Mouse (Mus musculus) cerebellum, adult 11-12 months (tissue): ENCODE results near the gene Pak1ip1.
"Not testable (repeated sequence)": the region's sequence is repeated elsewhere in the genome, so short reads cannot be mapped to it uniquely, and the experiment has no call there.

ENCODE experiments used
- DNase-seq: peaks from one replicate; pipeline ENCODE4 v3.0.0; 2022

Gene Pak1ip1

GRCm38 (mm10) chr13:41000926-41001639 is at the start of gene Pak1ip1:
TSS of gene Pak1ip1 (plus strand) at chr13:41001023.
- DNase-seq, result peak; percentile 92

GRCm38 (mm10) chr13:40951386-40951976 is 49.3 kb upstream of the Pak1ip1 start:
- no peak for DNase-seq

DNA sequence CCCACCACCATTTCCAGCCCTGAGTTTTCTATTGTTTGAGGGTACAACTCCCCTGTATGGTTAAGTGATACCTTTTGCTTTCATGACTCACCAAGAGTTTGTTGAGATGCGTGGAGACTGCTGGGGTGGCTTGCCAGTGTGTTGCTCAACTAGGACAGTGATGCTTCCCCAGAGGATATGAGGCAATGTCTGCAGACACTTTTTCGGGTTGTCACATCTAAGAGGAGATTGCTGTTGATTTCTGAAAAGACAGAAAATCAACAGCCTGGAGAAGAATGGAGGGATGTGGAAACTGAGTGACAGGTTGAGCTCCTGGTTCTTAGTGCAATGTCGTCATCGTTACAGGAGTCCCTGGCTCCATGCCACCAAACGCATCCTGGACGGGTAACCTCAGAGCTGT is 47.6 kb upstream of the Pak1ip1 start:
- DNase-seq, result no peak

DNA sequence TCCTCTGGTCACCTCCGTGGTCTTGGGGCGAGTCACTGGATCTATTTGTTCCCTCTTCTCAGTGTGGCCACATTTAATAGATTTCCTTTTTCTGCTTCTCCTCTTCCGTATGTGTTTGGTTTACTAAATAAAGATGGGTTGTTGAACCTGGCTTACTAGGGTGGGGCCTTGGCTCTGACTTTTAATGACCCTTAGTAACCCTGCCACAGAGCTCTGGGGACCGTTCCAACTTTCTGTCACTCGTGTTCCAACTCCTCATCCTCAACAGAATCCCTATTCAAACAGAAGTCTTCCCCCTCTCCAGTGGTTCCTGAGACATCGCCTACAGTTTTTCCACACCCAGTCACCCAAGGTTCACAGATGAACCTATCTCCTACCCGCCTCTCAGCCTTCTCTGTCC is 45.0 kb upstream of the Pak1ip1 start:
- DNase-seq, result no peak

GRCm38 (mm10) chr13:40967609-40968008 is 33.2 kb upstream of the Pak1ip1 start:
- no peak for DNase-seq

GRCm38 (mm10) chr13:40968564-40968963 is 32.3 kb upstream of the Pak1ip1 start:
- DNase-seq, result no peak

- DNase-seq, result no peak
Observed at GRCm38 (mm10) chr13:40969761-40970390, 30.9 kb upstream of the Pak1ip1 start.

DNA sequence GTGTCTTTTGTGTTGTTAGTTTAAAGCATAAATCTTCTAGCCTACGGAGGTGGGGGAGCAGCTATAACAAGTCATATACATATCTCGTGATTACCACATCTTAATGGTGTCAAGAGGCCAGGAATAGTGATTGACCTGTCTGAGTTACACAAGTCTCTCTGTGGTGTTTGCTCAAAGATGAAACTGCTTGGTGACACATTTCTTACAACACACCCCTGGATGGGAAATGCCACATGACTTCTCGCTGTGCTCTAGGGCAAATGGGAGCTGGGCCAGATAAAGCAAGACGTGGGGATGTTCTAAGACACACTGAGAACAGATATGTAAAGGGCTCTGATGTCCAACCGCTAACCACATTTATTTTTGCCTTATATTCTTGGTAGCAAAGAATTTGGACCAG is 29.6 kb upstream of the Pak1ip1 start:
- no peak for DNase-seq

- no peak for DNase-seq
Observed at GRCm38 (mm10) chr13:40971831-40972230, 29.0 kb upstream of the Pak1ip1 start.

DNA sequence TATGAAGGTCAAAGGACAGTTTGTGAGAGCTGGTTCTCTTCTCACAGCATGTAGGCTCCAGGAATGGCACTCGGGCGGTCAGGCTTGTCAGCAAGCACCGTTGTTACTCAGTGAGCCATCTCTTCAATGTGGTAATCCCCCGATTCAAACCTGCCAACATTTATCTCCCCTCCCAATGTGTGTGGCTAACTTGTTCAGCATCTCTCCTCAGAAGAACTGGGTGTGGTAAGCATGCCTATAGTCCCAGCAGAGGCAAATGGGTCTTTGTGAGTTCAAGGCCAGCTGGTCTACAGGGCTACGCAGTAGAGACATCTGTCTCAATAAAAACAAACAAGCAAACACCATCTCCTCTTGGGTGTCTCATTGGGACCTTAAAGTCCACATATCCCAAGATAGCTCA is 27.8 kb upstream of the Pak1ip1 start:
- no peak for DNase-seq

DNA sequence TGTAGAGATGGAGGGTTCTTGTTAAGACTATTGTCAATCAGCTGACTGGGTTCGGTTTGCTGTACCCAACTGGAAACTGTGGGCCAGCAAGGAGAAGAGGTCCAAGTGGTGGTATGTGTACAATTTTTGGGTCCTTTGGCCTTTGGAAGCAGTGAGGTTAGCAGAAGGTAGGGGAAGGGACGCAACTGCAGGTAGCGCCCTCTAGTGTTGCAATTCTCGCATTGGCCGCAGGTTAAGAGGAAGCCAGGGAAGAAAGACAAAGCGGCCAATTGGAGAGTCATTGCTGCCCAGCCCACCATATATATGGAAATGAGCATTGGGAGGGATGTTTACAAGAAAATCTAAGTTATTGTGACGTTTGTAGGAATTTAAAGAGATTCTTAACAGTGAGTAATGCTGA is 23.2 kb upstream of the Pak1ip1 start:
- no peak for DNase-seq

DNA sequence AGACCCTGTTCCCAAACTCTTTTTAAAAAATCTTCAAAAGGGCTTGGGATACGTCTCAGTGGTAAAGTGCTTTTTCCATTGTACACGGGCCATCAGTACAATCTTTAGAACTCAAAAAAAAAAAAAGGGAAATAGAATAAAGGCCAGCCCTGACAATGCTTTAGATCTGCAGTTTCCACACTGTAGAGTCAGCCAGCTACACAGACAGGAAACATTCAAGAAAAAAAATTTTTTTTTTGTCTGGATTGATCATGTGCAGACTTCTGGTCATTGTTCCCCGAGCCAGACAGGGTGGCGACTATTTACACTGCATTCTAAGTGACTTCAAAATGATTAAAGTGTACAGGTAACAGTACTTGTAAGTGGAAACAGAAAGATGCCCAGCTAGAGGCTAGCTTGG is 22.2 kb upstream of the Pak1ip1 start:
- no peak for DNase-seq

DNA sequence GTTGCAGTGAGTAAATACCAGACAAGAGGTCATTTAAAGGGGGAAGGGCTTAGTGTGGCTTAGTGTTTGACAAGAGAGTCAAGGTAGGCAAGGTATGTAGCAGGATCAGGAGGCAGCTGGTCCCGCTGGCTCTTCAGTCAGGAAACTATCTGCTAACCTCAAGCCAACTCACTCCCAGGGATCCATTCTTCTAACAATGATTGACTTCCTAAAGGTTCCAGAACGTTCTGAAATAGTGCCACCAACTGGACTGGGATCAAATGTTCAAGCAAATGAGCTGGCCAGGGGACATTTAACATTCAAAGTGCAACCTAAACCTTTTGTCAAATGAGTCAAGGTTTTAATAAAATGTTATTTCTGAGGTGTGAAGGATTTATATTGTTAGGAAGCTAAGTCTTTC is 21.5 kb upstream of the Pak1ip1 start:
- no peak for DNase-seq

GRCm38 (mm10) chr13:40982759-40983158 is 18.1 kb upstream of the Pak1ip1 start:
- DNase-seq, result no peak

- no peak for DNase-seq
Observed at GRCm38 (mm10) chr13:40986081-40986480, 14.7 kb upstream of the Pak1ip1 start.

DNA sequence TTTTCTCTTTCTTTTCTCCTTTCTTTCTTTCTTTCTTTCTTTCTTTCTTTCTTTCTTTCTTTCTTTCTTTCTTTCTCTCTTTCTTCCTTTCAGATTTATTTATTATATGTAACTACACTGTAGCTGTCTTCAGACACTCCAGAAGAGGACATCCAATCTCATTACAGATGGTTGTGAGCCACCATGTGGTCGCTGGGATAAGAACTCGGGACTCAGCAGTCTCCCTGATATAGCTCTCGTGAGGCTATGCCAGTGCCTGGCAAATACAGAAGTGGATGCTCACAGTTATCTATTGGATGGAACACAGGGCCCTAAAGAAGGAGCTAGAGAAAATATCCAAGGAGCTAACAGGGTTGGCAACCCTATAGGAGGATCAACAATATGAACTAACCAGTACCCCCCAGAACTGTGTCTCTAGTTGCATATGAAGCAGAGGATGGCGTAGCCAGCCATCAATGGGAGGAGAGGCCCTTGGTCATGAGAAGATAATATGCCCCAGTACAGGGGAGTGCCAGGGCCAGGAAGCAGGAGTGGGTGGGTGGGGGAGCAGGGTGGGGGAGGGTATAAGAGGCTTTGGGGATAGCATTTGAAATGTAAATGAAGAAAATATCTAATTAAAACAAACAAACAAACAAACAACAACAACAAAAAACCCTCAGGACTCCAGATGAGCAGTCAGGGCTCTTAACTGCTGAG is 13.1 kb upstream of the Pak1ip1 start:
- not testable (repeated sequence) for DNase-seq

- no peak for DNase-seq
Observed at GRCm38 (mm10) chr13:40988418-40988817, 12.4 kb upstream of the Pak1ip1 start.

DNA sequence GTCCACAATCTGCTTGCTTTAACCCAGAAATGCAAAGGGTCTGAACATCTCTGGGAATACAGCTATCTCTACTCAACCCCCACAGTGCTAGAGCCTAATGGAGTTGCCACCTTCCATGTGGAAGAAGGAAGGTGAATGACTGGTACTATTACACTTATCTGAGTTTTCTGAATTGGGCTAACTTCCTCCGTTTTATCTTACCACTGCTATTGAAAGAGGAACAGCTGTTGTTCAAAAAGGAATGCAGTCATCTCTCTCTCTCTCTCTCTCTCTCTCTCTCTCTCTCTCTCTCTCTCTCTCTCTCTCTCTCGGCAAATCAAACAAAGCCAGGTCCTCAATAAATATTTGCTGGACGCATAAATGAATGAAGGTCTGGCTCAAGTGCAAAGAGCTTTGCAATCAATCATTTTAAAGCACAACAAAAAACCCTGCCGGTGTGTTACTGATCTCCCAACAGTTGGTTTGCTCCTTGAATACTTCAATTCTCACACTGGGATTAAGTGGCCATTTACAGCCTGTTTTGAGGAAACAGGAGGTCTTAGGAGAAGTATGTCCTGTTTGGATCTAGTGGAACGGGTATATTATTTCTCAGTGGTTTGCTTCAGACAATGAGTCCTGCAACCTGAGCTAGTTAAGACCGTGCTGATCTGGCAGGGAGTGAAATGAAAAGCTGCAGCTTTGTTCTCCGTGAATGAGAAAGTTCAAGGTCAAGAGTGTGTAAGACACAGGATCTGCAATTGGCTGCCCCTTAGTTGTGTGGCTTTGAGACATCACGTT is 6.1 kb upstream of the Pak1ip1 start:
- DNase-seq, result no peak

DNA sequence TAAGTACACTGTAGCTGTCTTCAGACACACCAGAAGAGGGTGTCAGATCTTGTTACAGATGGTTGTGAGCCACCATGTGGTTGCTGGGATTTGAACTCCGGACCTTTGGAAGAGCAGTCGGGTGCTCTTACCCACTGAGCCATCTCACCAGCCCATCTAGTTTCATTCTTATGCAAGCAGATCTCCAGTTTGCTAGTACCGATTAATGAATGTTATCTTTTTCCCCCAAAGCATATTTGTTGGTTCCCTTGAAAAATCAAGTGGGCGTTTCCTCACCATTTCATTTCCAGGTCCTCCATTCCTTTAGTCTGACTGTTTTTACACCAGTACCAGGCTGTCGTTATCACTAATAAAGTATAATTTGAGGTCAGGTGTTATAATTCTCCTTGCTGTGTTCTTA is 2.3 kb upstream of the Pak1ip1 start:
- not testable (repeated sequence) for DNase-seq

DNA sequence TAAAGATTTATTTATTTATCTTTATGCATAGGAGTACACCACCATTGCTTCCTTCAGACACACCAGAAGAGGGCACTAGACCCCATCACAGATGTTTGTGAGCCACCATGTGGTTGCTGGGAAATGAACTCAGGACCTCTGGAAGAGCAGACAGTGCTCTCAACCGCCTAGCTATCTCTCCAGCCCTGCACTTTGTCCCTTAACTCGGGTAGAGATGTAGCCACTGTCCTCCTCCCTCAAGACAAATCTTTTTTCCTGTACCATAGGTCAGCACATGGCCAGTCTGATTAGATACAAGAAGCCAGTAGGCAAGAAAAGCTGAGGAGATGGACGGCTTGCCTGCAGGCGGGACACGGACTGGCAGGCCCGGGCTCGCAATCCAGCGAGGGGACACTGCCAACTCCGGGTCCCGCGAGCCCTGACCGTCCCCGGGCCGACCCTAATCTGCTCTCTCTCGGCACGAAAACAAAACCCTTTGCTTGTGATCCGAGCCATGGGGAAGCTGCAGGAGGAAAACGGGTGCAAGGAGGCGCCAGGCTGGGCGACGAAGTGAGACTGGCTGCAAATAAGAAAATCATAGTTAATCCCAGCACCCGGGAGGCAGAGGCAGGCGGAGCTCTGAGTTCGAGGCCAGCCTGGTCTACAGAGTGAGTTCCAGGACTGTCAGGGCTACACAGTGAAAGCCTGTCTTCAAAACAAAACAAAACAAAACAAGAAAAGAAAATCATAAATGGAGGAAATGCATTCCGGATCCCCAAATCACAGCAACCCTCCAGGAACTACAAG is 490 bp upstream of the Pak1ip1 start:
- peak; percentile 53 for DNase-seq

GRCm38 (mm10) chr13:41002001-41002400 is 1.2 kb downstream of the Pak1ip1 start:
- no peak for DNase-seq

DNA sequence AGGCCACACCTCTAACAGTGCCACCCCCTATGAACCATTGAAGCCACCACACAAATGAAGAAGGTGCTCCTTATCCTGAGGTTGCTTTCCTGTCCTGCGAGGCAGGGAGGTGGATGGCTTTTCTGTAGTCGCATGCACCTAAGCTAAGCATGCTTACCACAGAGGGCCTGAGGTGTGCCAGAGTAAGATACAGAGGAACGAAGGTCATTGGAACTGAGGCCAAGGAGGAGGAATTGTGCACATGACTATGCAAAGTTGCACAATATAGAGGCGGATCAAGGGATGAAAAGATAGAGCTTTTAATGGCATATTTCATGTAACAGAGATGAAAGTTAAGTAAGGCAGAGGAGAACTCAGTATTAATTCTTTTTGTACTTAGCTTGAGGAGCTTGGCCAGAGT is 5.4 kb downstream of the Pak1ip1 start:
- no peak for DNase-seq
